Mouse (Mus musculus) CH12.LX (cell line): ENCODE measurements around the gene Prrt4. TPM values are rescaled to one million over a fixed set of nuclear protein-coding genes. Genes with fewer than 3 reads are reported as not detected.
A peak's percentile ranks its signal among the peaks of the same experiment; 100 is the strongest.

Experiments used
- DNase-seq: peaks from one replicate; pipeline ENCODE4 v3.0.0-alpha.2; 2013; ENCODE audit errors: extremely low read depth
- H3K27ac ChIP-seq: 2 replicates; pipeline ENCODE4 v1.5.1; 2012; ENCODE audit warnings: low read depth, mild to moderate bottlenecking, control low read depth, moderate library complexity; ENCODE audit not compliant: insufficient read depth
- H3K27me3 ChIP-seq: replicated peaks from 2 replicates; pipeline ENCODE3; 2012; ENCODE audit warnings: inconsistent platforms
- H3K36me3 ChIP-seq, 2 experiments: replicated peaks in 1 of 2; 2 replicates each; pipeline versions ENCODE3 to v1.6.1; 2012; ENCODE audit warnings: inconsistent platforms in 1 of 2, low read length in 1 of 2, mild to moderate bottlenecking in 1 of 2, mixed read lengths in 1 of 2, moderate library complexity in 1 of 2; ENCODE audit not compliant: control insufficient read depth in 1 of 2, insufficient read depth in 1 of 2
- H3K4me1 ChIP-seq, 2 experiments: 2 replicates each; pipeline ENCODE4 v1.6.1; 2012; ENCODE audit warnings: inconsistent platforms in 1 of 2, moderate library complexity in 1 of 2; ENCODE audit not compliant: insufficient read depth in 2 of 2, control insufficient read depth in 1 of 2
- H3K4me2 ChIP-seq: 2 replicates; pipeline ENCODE4 v1.6.1; 2012; ENCODE audit warnings: low read depth, mild to moderate bottlenecking, control low read depth; ENCODE audit not compliant: poor library complexity, insufficient read depth, severe bottlenecking
- H3K4me3 ChIP-seq, 3 experiments: fragments of 150-350 bp in 1 of 3; sonication (generic) in 1 of 3; replicated peaks in 1 of 3; 2 replicates each; pipeline versions ENCODE3 to v1.5.1; 2011 to 2012; ENCODE audit warnings: low read depth in 2 of 3, low read length in 2 of 3, mild to moderate bottlenecking in 2 of 3, moderate library complexity in 2 of 3, control low read depth in 1 of 3, improper control_type of control experiment in 1 of 3, inconsistent platforms in 1 of 3, mixed read lengths in 1 of 3; ENCODE audit not compliant: poor library complexity in 1 of 3
- H3K79me2 ChIP-seq: replicated peaks from 2 replicates; pipeline ENCODE4 v1.6.1; 2012; ENCODE audit warnings: mild to moderate bottlenecking, moderate library complexity; ENCODE audit not compliant: control insufficient read depth, poor library complexity, insufficient read depth, severe bottlenecking; ENCODE audit errors: extremely low read depth
- H3K9ac ChIP-seq: 2 replicates; pipeline ENCODE4 v1.6.1; 2012; ENCODE audit warnings: low read depth, mild to moderate bottlenecking, control low read depth, moderate library complexity; ENCODE audit not compliant: insufficient read depth
- H3K9me3 ChIP-seq: replicated peaks from 2 replicates; pipeline ENCODE3; 2012; ENCODE audit warnings: low read length, inconsistent platforms, mixed read lengths
- BHLHE40 ChIP-seq: IDR thresholded peaks from 2 replicates; pipeline ENCODE4 v1.6.1; 2011; ENCODE audit warnings: mild to moderate bottlenecking, low read depth, low read length, improper control_type of control experiment
- CHD1 ChIP-seq: IDR thresholded peaks from 2 replicates; pipeline ENCODE4 v1.6.1; 2012; ENCODE audit warnings: low read depth, low read length, improper control_type of control experiment, inconsistent platforms
- CHD2 ChIP-seq: IDR thresholded peaks from 2 replicates; pipeline ENCODE4 v1.6.1; 2011; ENCODE audit warnings: low read length, improper control_type of control experiment
- CTCF ChIP-seq, 2 experiments: IDR thresholded peaks in 1 of 2; conservative IDR thresholded peaks in 1 of 2; 2 replicates each; pipeline ENCODE4 v1.5.1; 2011 to 2012; ENCODE audit warnings: low read depth in 2 of 2, low read length in 2 of 2, improper control_type of control experiment in 1 of 2, inconsistent platforms in 1 of 2, mild to moderate bottlenecking in 1 of 2, moderate library complexity in 1 of 2
- E2F4 ChIP-seq: IDR thresholded peaks from 2 replicates; pipeline ENCODE4 v1.6.1; 2011; ENCODE audit warnings: low read depth, low read length, improper control_type of control experiment; ENCODE audit not compliant: insufficient replicate concordance
- ELF1 ChIP-seq: IDR thresholded peaks from 2 replicates; pipeline ENCODE4 v1.6.1; 2014; ENCODE audit warnings: low read depth, mild to moderate bottlenecking, inconsistent platforms, low read length, improper control_type of control experiment
- ETS1 ChIP-seq: conservative IDR thresholded peaks from 2 replicates; pipeline ENCODE4 v1.6.1; 2012; ENCODE audit warnings: low read depth, mild to moderate bottlenecking, inconsistent platforms, low read length, improper control_type of control experiment, moderate library complexity
- HCFC1 ChIP-seq: IDR thresholded peaks from 2 replicates; pipeline ENCODE4 v1.6.1; 2012; ENCODE audit warnings: low read depth, mild to moderate bottlenecking, inconsistent platforms, low read length, improper control_type of control experiment
- IRF4 ChIP-seq: IDR thresholded peaks from 2 replicates; pipeline ENCODE4 v1.6.1; 2014; ENCODE audit warnings: low read depth, mild to moderate bottlenecking, inconsistent platforms, low read length, improper control_type of control experiment
- JUN ChIP-seq: IDR thresholded peaks from 2 replicates; pipeline ENCODE4 v1.6.1; 2011; ENCODE audit warnings: low read depth, mild to moderate bottlenecking, low read length, improper control_type of control experiment, moderate library complexity; ENCODE audit not compliant: insufficient read depth
- JUND ChIP-seq: conservative IDR thresholded peaks from 2 replicates; pipeline ENCODE4 v1.6.1; 2011; ENCODE audit warnings: low read depth, low read length, improper control_type of control experiment
- KAT2A ChIP-seq: IDR thresholded peaks from 2 replicates; pipeline ENCODE4 v1.6.1; 2012; ENCODE audit warnings: low read length, improper control_type of control experiment, inconsistent platforms; ENCODE audit not compliant: insufficient replicate concordance
- MEF2A ChIP-seq: IDR thresholded peaks from 2 replicates; pipeline ENCODE4 v1.6.1; 2014; ENCODE audit warnings: low read depth, mild to moderate bottlenecking, inconsistent platforms, low read length, improper control_type of control experiment, borderline replicate concordance
- MXI1 ChIP-seq: IDR thresholded peaks from 2 replicates; pipeline ENCODE4 v1.6.1; 2011; ENCODE audit warnings: mild to moderate bottlenecking, low read depth, low read length, improper control_type of control experiment
- NELFE ChIP-seq: IDR thresholded peaks from 2 replicates; pipeline ENCODE4 v1.6.1; 2011; ENCODE audit warnings: low read depth, low read length, improper control_type of control experiment
- POLR2A ChIP-seq: IDR thresholded peaks from 2 replicates; pipeline ENCODE4 v1.6.1; 2011; ENCODE audit warnings: low read depth, mild to moderate bottlenecking, improper control_type of control experiment, low read length
- POLR2AphosphoS2 ChIP-seq: IDR thresholded peaks from 2 replicates; pipeline ENCODE4 v1.6.1; 2011; ENCODE audit warnings: low read depth, low read length, improper control_type of control experiment
- RAD21 ChIP-seq: IDR thresholded peaks from 2 replicates; pipeline ENCODE4 v1.6.1; 2011; ENCODE audit warnings: low read depth, mild to moderate bottlenecking, low read length, improper control_type of control experiment, moderate library complexity
- SIN3A ChIP-seq: IDR thresholded peaks from 2 replicates; pipeline ENCODE4 v1.6.1; 2012; ENCODE audit warnings: low read length, improper control_type of control experiment, inconsistent platforms
- SMC3 ChIP-seq: IDR thresholded peaks from 2 replicates; pipeline ENCODE4 v1.6.1; 2011; ENCODE audit warnings: low read depth, low read length, improper control_type of control experiment
- TBP ChIP-seq: conservative IDR thresholded peaks from 2 replicates; pipeline ENCODE4 v1.6.1; 2011; ENCODE audit warnings: low read depth, low read length, improper control_type of control experiment
- TCF12 ChIP-seq: IDR thresholded peaks from 2 replicates; pipeline ENCODE4 v1.6.1; 2014; ENCODE audit warnings: low read depth, mild to moderate bottlenecking, inconsistent platforms, low read length, improper control_type of control experiment
- UBTF ChIP-seq: IDR thresholded peaks from 2 replicates; pipeline ENCODE4 v1.6.1; 2012; ENCODE audit warnings: low read depth, mild to moderate bottlenecking, inconsistent platforms, low read length, improper control_type of control experiment, moderate library complexity
- USF1 ChIP-seq: IDR thresholded peaks from 2 replicates; pipeline ENCODE4 v1.6.1; 2014; ENCODE audit warnings: low read depth, mild to moderate bottlenecking, inconsistent platforms, low read length, improper control_type of control experiment
- USF2 ChIP-seq: conservative IDR thresholded peaks from 2 replicates; pipeline ENCODE4 v1.6.1; 2011; ENCODE audit warnings: low read depth, low read length, improper control_type of control experiment
- ZC3H11A ChIP-seq: IDR thresholded peaks from 2 replicates; pipeline ENCODE4 v1.6.1; 2012; ENCODE audit warnings: low read depth, mild to moderate bottlenecking, inconsistent platforms, low read length, improper control_type of control experiment
- ZKSCAN1 ChIP-seq: IDR thresholded peaks from 2 replicates; pipeline ENCODE4 v1.6.1; 2012; ENCODE audit warnings: low read depth, inconsistent platforms, low read length, improper control_type of control experiment, borderline replicate concordance
- ZMIZ1 ChIP-seq: IDR thresholded peaks from 2 replicates; pipeline ENCODE4 v1.6.1; 2012; ENCODE audit warnings: low read depth, mild to moderate bottlenecking, inconsistent platforms, low read length, improper control_type of control experiment
- ZNF384 ChIP-seq: IDR thresholded peaks from 2 replicates; pipeline ENCODE4 v1.6.1; 2012; ENCODE audit warnings: low read depth, low read length, improper control_type of control experiment, inconsistent platforms
- dilution Hi-C: fragments of 300-500 bp; cut with MboI; formaldehyde crosslinking; loops from 2 replicates; pipeline ENCODE4 v1.14.3; 2020; ENCODE audit warnings: low sequenced_read_pairs; ENCODE audit not compliant: extremely low pct_unique_long_range_greater_than_20kb, extremely low pct_ligation_motif_present
- in situ Hi-C: fragments of 300-500 bp; cut with MboI; formaldehyde crosslinking; loops from 3 replicates; pipeline ENCODE4 v1.14.3; 2019; ENCODE audit warnings: low sequenced_read_pairs, low pct_ligation_motif_present, low pct_unique_long_range_greater_than_20kb, mixed read lengths
- polyA plus RNA-seq: library from polyadenylated mRNA; unstranded; fragments of >175 nt; gene quantifications from 2 replicates; pipeline ENCODE4 v1.2.1, GENCODE M21; 2012; ENCODE audit warnings: low read depth; ENCODE audit not compliant: insufficient read length
- total RNA-seq, 2 experiments: library from RNA; depleted of rRNA; stranded (reverse); fragments of 300-350 nt in 1 of 2; fragments of >200 nt in 1 of 2; gene quantifications; 2 replicates each; pipeline ENCODE4 v1.2.3; 2012 to 2014

The Prrt4 gene
- total and polyA plus RNA-seq, 3 experiments: not detected

DNA sequence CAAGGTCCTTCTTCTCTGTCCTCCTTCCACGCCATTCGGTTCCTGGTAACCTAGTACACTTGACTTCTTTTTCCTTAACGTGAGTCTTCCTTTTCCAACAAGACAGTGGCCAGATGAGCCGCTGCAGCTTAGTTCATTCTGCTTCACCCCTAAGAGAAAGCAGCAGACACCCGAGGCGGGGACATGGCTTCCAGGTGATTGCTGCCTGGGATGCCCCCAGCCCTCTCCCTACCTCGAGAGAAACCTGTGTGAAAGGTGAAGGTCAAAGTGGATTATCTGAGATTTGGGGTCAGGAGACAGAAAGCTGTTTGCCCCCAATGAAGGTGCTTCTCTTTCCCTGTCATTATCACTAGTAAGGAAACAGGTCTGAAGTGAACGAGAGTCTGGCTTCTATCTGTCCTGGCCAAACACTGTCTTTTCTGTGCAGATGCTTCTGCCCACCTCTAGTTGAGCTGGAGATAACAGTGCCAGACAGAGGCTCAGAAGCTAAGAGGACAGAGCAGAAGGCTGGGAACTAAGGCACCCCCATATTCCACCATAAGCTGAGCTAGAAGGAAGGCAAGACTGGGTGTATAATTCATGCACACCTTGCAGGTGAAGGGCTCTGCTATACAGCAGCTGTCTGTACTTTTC, 20.0 kb upstream of the Prrt4 start:
- Histone ChIP-seq H3K79me2 (no peaks in the 10 kb centered on the region), H3K9ac (no peak overlapping the region), H3K9me3 (no peaks in the 10 kb centered on the region), H3K4me2 (no peak overlapping the region), H3K27me3 (peaks cover 8% of the 10 kb centered on the region), H3K36me3 (peaks cover 25 to 42% of the 10 kb centered on the region in 2 experiments), H3K4me3 (no peak overlapping the region), H3K27ac (no peak overlapping the region), H3K4me1 (peaks cover 5 to 18% of the 10 kb centered on the region in 2 experiments; a peak in 2 of 4 replicates)
- dilution Hi-C loops: no loop called here
- in situ Hi-C loops: no loop called here
- TF ChIP-seq JUN (no peak), CHD1 (no peak), MXI1 (no peak), TCF12 (no peak), HCFC1 (no peak), JUND (no peak), IRF4 (no peak), BHLHE40 (no peak), KAT2A (no peak), ZMIZ1 (no peak), USF2 (no peak), SIN3A (no peak), ZKSCAN1 (no peak)
- DNase-seq: no peak

DNA sequence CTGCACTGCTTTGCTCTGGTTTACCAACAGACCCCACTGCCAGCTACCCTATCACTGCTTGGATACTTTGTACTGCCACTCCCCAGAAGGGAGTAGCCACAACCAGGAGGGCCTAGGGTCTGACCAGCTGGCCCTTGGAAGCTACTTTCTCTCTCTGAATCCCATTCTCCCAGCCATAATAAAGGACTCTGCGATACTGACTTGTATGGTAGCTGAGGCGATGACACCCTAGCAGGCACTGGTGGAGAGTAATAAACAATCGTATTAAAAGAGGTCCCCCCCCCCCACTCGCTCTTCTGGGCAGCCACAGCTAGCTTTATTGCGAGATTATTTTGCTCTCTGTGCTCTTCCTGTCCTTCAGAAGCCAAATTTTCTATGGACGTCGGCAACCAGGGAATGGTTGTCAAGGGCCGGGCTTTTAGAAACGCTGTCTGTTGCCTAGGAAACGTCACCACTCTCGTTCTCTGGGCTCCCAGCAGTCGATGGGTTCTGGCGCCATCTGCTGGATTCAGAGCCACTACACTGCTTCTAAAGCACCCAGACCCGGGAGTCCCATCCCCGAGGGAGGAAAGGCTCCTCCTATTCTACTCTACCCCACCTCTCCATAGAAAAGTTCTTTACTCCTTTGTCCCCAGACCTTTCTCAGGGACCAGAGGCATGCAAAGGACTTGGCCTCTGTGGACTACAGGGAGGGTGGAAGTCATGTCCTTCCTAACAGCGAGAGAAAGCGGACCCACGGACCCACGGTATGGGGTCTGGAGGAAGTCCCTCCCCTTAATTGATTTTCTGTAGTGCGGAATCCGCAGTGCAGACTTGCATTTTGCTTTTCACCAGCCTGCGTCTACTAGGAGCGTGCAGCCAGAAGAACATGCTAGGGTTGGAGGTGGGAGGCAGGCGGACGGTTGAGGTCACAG, 19.2 kb upstream of the Prrt4 start:
- Histone ChIP-seq H3K4me2 (peak overlapping the region; percentile 47; the same call in 1 of the 2 replicates), H3K27ac (no peak overlapping the region), H3K4me1 (peaks cover 5 to 18% of the 10 kb centered on the region in 2 experiments; a peak in 2 of 4 replicates), H3K36me3 (peaks cover 17 to 34% of the 10 kb centered on the region in 2 experiments), H3K27me3 (peaks cover 16% of the 10 kb centered on the region), H3K79me2 (no peaks in the 10 kb centered on the region), H3K4me3 (no peak overlapping the region), H3K9ac (no peak overlapping the region), H3K9me3 (no peaks in the 10 kb centered on the region)
- in situ Hi-C loops (no loop called here), dilution Hi-C loops (no loop called here)
- DNase-seq: peak; percentile 88
- TF ChIP-seq SMC3 (peak; percentile 93), USF1 (no peak), MEF2A (no peak), ELF1 (0 out of 2 replicates have a peak, but pooled peaks have one; percentile 31), RAD21 (peak; percentile 88), E2F4 (0 out of 2 replicates have a peak, but pooled peaks have one; percentile 37), POLR2AphosphoS2 (no peak), ZMIZ1 (no peak), MXI1 (peak; percentile 88), TBP (no peak), CHD2 (0 out of 2 replicates have a peak, but pooled peaks have one; percentile 18), POLR2A (no peak), ETS1 (no peak), KAT2A (no peak), NELFE (peak; percentile 45), ZKSCAN1 (no peak), UBTF (no peak), TCF12 (no peak), ZC3H11A (peak; percentile 54), IRF4 (peak; percentile 66), CTCF (conservative IDR thresholded peaks at IDR 0.05 in 1 of 2, IDR thresholded peaks at IDR 0.05 in 1 of 2; ENCODE audit: low read depth in 2 of 2, low read length in 2 of 2) (peak; percentile 34 to 95; a peak in 3 of 4 replicates), ZNF384 (no peak)
